Mouse (Mus musculus): ENCODE results near the gene Ppm1e. TPM values are rescaled to one million over a fixed set of nuclear protein-coding genes. Genes with fewer than 3 reads are reported as not detected.

Ppm1e gene
- polyA plus RNA-seq, 1 experiment from 2014 or later = 20.3 TPM

- no peak for ATAC-seq
- H3K27me3 ChIP-seq = no peaks in the 10 kb centered on the region
- H3K4me1 ChIP-seq (replicated peaks) = 0 out of 2 replicates have a peak, but pooled peaks cover 4% of the 10 kb centered on the region
- H3K4me2 ChIP-seq (replicated peaks) = no peak overlapping the region
- H3K4me3 ChIP-seq (replicated peaks) = no peak overlapping the region
- H3K9ac ChIP-seq (replicated peaks) = no peak overlapping the region
- WGBS = 94% methylated on average over 6 of the region's 6 CpGs
- H3K27ac ChIP-seq = no peak overlapping the region
- no peaks in the 10 kb centered on the region for H3K9me3 ChIP-seq
- H3K36me3 ChIP-seq = no peaks in the 10 kb centered on the region
Measured at GRCm38 (mm10) chr11:87296467-87296866, 62.4 kb downstream of the Ppm1e start.

- WGBS = 96% methylated on average over 2 of the region's 2 CpGs
- no peak for ATAC-seq
- Histone ChIP-seq H3K27ac (no peak overlapping the region), H3K36me3 (no peaks in the 10 kb centered on the region), H3K9ac (replicated peaks) (no peak overlapping the region), H3K4me2 (replicated peaks) (no peak overlapping the region), H3K27me3 (no peaks in the 10 kb centered on the region), H3K4me3 (replicated peaks) (no peak overlapping the region), H3K4me1 (replicated peaks) (0 out of 2 replicates have a peak, but pooled peaks cover 4% of the 10 kb centered on the region), H3K9me3 (no peaks in the 10 kb centered on the region)
Measured at GRCm38 (mm10) chr11:87295636-87296035, 63.2 kb downstream of the Ppm1e start.

GRCm38 (mm10) chr11:87289313-87289712 lies 69.5 kb downstream of the Ppm1e start:
- Histone ChIP-seq H3K27ac (no peak overlapping the region), H3K4me1 (replicated peaks) (no peaks in the 10 kb centered on the region), H3K27me3 (no peaks in the 10 kb centered on the region), H3K9me3 (no peaks in the 10 kb centered on the region; the same call in 1 of the 2 replicates), H3K4me2 (replicated peaks) (no peak overlapping the region), H3K9ac (replicated peaks) (no peak overlapping the region), H3K4me3 (replicated peaks) (no peak overlapping the region), H3K36me3 (no peaks in the 10 kb centered on the region)
- ATAC-seq = no peak
- whole genome bisulfite sequencing = 92% methylated on average over 8 of the region's 8 CpGs

- Histone ChIP-seq H3K27me3 (no peaks in the 10 kb centered on the region), H3K4me2 (replicated peaks) (no peak overlapping the region), H3K9ac (replicated peaks) (no peak overlapping the region), H3K4me1 (replicated peaks) (no peaks in the 10 kb centered on the region), H3K4me3 (replicated peaks) (no peak overlapping the region), H3K36me3 (no peaks in the 10 kb centered on the region), H3K9me3 (no peaks in the 10 kb centered on the region; the same call in 1 of the 2 replicates), H3K27ac (no peak overlapping the region)
- 95% methylated on average over 2 of the region's 2 CpGs for WGBS
- no peak for ATAC-seq
Measured at GRCm38 (mm10) chr11:87286194-87286593, 72.6 kb downstream of the Ppm1e start.

GRCm38 (mm10) chr11:87281907-87282475 lies 76.8 kb downstream of the Ppm1e start:
- Histone ChIP-seq H3K9me3 (no peaks in the 10 kb centered on the region; the same call in 1 of the 2 replicates), H3K4me2 (replicated peaks) (no peak overlapping the region), H3K4me3 (replicated peaks) (no peak overlapping the region), H3K9ac (replicated peaks) (no peak overlapping the region), H3K27me3 (no peaks in the 10 kb centered on the region), H3K27ac (no peak overlapping the region), H3K36me3 (no peaks in the 10 kb centered on the region), H3K4me1 (replicated peaks) (peaks cover 7% of the 10 kb centered on the region)
- WGBS = 85% methylated on average over 7 of the region's 7 CpGs
- ATAC-seq = no peak

GRCm38 (mm10) chr11:87279461-87279860 lies 79.4 kb downstream of the Ppm1e start:
- Histone ChIP-seq H3K36me3 (0 out of 2 replicates have a peak, but pooled peaks cover 2% of the 10 kb centered on the region), H3K9ac (replicated peaks) (no peak overlapping the region), H3K4me3 (replicated peaks) (no peak overlapping the region), H3K4me1 (replicated peaks) (peaks cover 23% of the 10 kb centered on the region), H3K27me3 (no peaks in the 10 kb centered on the region), H3K4me2 (replicated peaks) (no peak overlapping the region), H3K9me3 (no peaks in the 10 kb centered on the region), H3K27ac (no peak overlapping the region)
- ATAC-seq = no peak
- WGBS = 80% methylated on average over 5 of the region's 5 CpGs

- H3K4me3 ChIP-seq (replicated peaks) = no peak overlapping the region
- H3K27me3 ChIP-seq = no peaks in the 10 kb centered on the region
- H3K27ac ChIP-seq = no peak overlapping the region
- no peak overlapping the region for H3K9ac ChIP-seq (replicated peaks)
- 0 out of 2 replicates have a peak, but pooled peaks cover 2% of the 10 kb centered on the region for H3K36me3 ChIP-seq
- peaks cover 23% of the 10 kb centered on the region for H3K4me1 ChIP-seq (replicated peaks)
- H3K4me2 ChIP-seq (replicated peaks) = no peak overlapping the region
- no peak for ATAC-seq
- H3K9me3 ChIP-seq = no peaks in the 10 kb centered on the region
- WGBS = 82% methylated on average over 4 of the region's 4 CpGs
Measured at GRCm38 (mm10) chr11:87278807-87279206, 80.0 kb downstream of the Ppm1e start.

GRCm38 (mm10) chr11:87276240-87276985 lies 82.4 kb downstream of the Ppm1e start:
- Histone ChIP-seq H3K4me2 (replicated peaks) (no peak overlapping the region), H3K27me3 (no peaks in the 10 kb centered on the region), H3K4me3 (replicated peaks) (no peak overlapping the region), H3K36me3 (0 out of 2 replicates have a peak, but pooled peaks cover 2% of the 10 kb centered on the region), H3K9me3 (no peaks in the 10 kb centered on the region), H3K9ac (replicated peaks) (no peak overlapping the region), H3K4me1 (replicated peaks) (peaks cover 23% of the 10 kb centered on the region), H3K27ac (peak overlapping the region; percentile 11; the same call in 1 of the 2 replicates)
- WGBS = 9% methylated on average over 5 of the region's 5 CpGs
- ATAC-seq = peak; percentile 68; the same call in 1 of the 2 replicates

GRCm38 (mm10) chr11:87275420-87276048 lies 83.3 kb downstream of the Ppm1e start:
- H3K4me3 ChIP-seq (replicated peaks) = no peak overlapping the region
- 0 out of 2 replicates have a peak, but pooled peaks cover 2% of the 10 kb centered on the region for H3K36me3 ChIP-seq
- WGBS = 58% methylated on average over 7 of the region's 7 CpGs
- H3K4me2 ChIP-seq (replicated peaks) = no peak overlapping the region
- no peak overlapping the region for H3K27ac ChIP-seq
- peaks cover 23% of the 10 kb centered on the region for H3K4me1 ChIP-seq (replicated peaks)
- ATAC-seq = no peak
- H3K27me3 ChIP-seq = no peaks in the 10 kb centered on the region
- H3K9ac ChIP-seq (replicated peaks) = no peak overlapping the region
- no peaks in the 10 kb centered on the region for H3K9me3 ChIP-seq

- 0 out of 2 replicates have a peak, but pooled peaks cover 2% of the 10 kb centered on the region for H3K36me3 ChIP-seq
Measured at GRCm38 (mm10) chr11:87272725-87273124, 86.1 kb downstream of the Ppm1e start.

GRCm38 (mm10) chr11:87271479-87271878 lies 87.3 kb downstream of the Ppm1e start:
- Histone ChIP-seq H3K27ac (no peak overlapping the region), H3K27me3 (no peaks in the 10 kb centered on the region), H3K9ac (replicated peaks) (no peak overlapping the region), H3K36me3 (0 out of 2 replicates have a peak, but pooled peaks cover 2% of the 10 kb centered on the region), H3K4me1 (replicated peaks) (peaks cover 10% of the 10 kb centered on the region), H3K9me3 (no peaks in the 10 kb centered on the region), H3K4me3 (replicated peaks) (no peak overlapping the region), H3K4me2 (replicated peaks) (no peak overlapping the region)
- no peak for ATAC-seq
- 86% methylated on average over 1 of the region's 1 CpGs for WGBS

More at GRCm38 (mm10) chr11:87272725-87273124, 86.1 kb downstream of the Ppm1e start:
- Histone ChIP-seq H3K27ac (no peak overlapping the region), H3K4me3 (replicated peaks) (no peak overlapping the region), H3K9ac (replicated peaks) (no peak overlapping the region), H3K4me1 (replicated peaks) (peaks cover 17% of the 10 kb centered on the region), H3K9me3 (no peaks in the 10 kb centered on the region), H3K27me3 (no peaks in the 10 kb centered on the region), H3K4me2 (replicated peaks) (no peak overlapping the region)
- ATAC-seq = no peak
- 88% methylated on average over 5 of the region's 5 CpGs for WGBS

GRCm38 (mm10) chr11:87270958-87271357 lies 87.9 kb downstream of the Ppm1e start:
- Histone ChIP-seq H3K9me3 (no peaks in the 10 kb centered on the region), H3K4me1 (replicated peaks) (peaks cover 5% of the 10 kb centered on the region), H3K4me2 (replicated peaks) (no peak overlapping the region), H3K9ac (replicated peaks) (no peak overlapping the region), H3K27ac (no peak overlapping the region), H3K4me3 (replicated peaks) (no peak overlapping the region), H3K36me3 (0 out of 2 replicates have a peak, but pooled peaks cover 2% of the 10 kb centered on the region), H3K27me3 (no peaks in the 10 kb centered on the region)
- 6% methylated on average over 2 of the region's 2 CpGs for WGBS
- no peak for ATAC-seq
